Mouse (Mus musculus) thymus, adult 2 months (tissue): ENCODE data around the gene Ndufb10. TPM values are rescaled to one million over a fixed set of nuclear protein-coding genes. Genes with fewer than 3 reads are reported as not detected.

Source experiments
- DNase-seq: peaks from one replicate; pipeline ENCODE4 v3.0.0; 2021
- H3K27ac ChIP-seq: fragments of 200-500 bp; 2 replicates; pipeline ENCODE4 v1.5.1; 2012; ENCODE audit warnings: low read length, control low read depth; ENCODE audit not compliant: control insufficient read depth, insufficient read depth
- H3K27me3 ChIP-seq: fragments of 200-500 bp; 2 replicates; pipeline ENCODE4 v1.6.1; 2012; ENCODE audit warnings: mild to moderate bottlenecking, low read length, moderate library complexity, mixed read lengths; ENCODE audit not compliant: control insufficient read depth, insufficient read depth
- H3K36me3 ChIP-seq: fragments of 200-500 bp; 2 replicates; pipeline ENCODE4 v1.6.1; 2012; ENCODE audit warnings: mild to moderate bottlenecking, low read length, moderate library complexity; ENCODE audit not compliant: control insufficient read depth, insufficient read depth
- H3K4me1 ChIP-seq: fragments of 200-500 bp; replicated peaks from 2 replicates; pipeline ENCODE4 v1.6.1; 2012; ENCODE audit warnings: low read length; ENCODE audit not compliant: control insufficient read depth, insufficient read depth
- H3K4me3 ChIP-seq: fragments of 200-500 bp; 2 replicates; pipeline ENCODE4 v1.5.1; 2012; ENCODE audit warnings: mild to moderate bottlenecking, low read length, control low read depth, moderate library complexity; ENCODE audit not compliant: control insufficient read depth, insufficient read depth
- CTCF ChIP-seq: fragments of 200-500 bp; IDR thresholded peaks from 2 replicates; pipeline ENCODE4 v1.5.1; 2012; ENCODE audit warnings: mild to moderate bottlenecking, control low read depth, low read length, moderate library complexity, borderline replicate concordance; ENCODE audit not compliant: control insufficient read depth, poor library complexity, insufficient read depth; ENCODE audit errors: extremely low read depth
- POLR2A ChIP-seq: fragments of 200-500 bp; IDR thresholded peaks from 2 replicates; pipeline ENCODE4 v1.6.1; 2012; ENCODE audit warnings: mild to moderate bottlenecking, low read length, control low read depth, moderate library complexity; ENCODE audit not compliant: control insufficient read depth, poor library complexity, insufficient read depth; ENCODE audit errors: extremely low read depth
- WGBS: fragments of 180-500 bp; shearing (Covaris S2); methylation state at CpG from one replicate; pipeline ENCODE4 v1.1.7; 2018; 5-methylcytosine and 5-hydroxymethylcytosine counted together
- polyA plus RNA-seq: library from polyadenylated mRNA; depleted of rRNA; stranded (reverse); fragments of >200 nt; gene quantifications from 2 replicates; pipeline ENCODE4 v1.2.3, GENCODE M21; 2012

The Ndufb10 gene
- polyA plus RNA-seq, 1 experiment = 291 TPM

- WGBS = 95% methylated on average over 21 of the region's 21 CpGs
- DNase-seq = no peak
- Histone ChIP-seq H3K4me1 (peaks cover 12% of the 10 kb centered on the region), H3K4me3 (no peak overlapping the region), H3K36me3 (no peaks in the 10 kb centered on the region), H3K27ac (no peak overlapping the region), H3K27me3 (no peaks in the 10 kb centered on the region)
- TF ChIP-seq CTCF (no peak), POLR2A (no peak)
These were observed 9.3 kb upstream of the Ndufb10 start for GRCm38 (mm10) chr17:24733434-24734050.

- 91% methylated on average over 12 of the region's 12 CpGs for WGBS
- Histone ChIP-seq H3K27ac (no peak overlapping the region), H3K4me3 (no peak overlapping the region), H3K27me3 (no peaks in the 10 kb centered on the region), H3K4me1 (peaks cover 11% of the 10 kb centered on the region), H3K36me3 (no peaks in the 10 kb centered on the region)
- no peak for TF ChIP-seq POLR2A
- no peak for DNase-seq
These were observed 8.1 kb upstream of the Ndufb10 start for GRCm38 (mm10) chr17:24732233-24732935.

DNA sequence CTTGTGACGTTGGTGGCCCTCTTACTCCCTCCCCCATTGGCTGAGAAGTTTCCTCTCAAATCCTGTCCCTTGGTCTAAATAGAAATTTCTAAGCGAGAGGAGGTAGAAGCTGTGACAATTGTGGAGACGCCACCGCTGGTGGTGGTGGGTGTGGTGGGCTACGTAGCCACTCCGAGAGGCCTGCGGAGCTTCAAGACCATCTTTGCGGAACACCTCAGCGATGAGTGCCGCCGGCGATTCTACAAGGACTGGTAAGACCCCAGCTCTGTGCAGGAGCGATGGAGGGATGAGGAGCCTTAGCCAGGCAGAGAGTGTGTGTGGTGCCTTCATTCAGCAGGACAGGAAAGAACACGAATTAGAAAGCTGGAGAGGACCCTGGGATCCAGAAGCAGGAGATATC lies 6.5 kb upstream of the Ndufb10 start:
- WGBS = 83% methylated on average over 14 of the region's 14 CpGs
- DNase-seq = no peak
- TF ChIP-seq POLR2A (no peak), CTCF (no peak)
- no peak overlapping the region for H3K4me3 ChIP-seq
- no peaks in the 10 kb centered on the region for H3K36me3 ChIP-seq
- H3K27ac ChIP-seq = no peak overlapping the region
- no peaks in the 10 kb centered on the region for H3K4me1 ChIP-seq
- H3K27me3 ChIP-seq = no peaks in the 10 kb centered on the region

DNA sequence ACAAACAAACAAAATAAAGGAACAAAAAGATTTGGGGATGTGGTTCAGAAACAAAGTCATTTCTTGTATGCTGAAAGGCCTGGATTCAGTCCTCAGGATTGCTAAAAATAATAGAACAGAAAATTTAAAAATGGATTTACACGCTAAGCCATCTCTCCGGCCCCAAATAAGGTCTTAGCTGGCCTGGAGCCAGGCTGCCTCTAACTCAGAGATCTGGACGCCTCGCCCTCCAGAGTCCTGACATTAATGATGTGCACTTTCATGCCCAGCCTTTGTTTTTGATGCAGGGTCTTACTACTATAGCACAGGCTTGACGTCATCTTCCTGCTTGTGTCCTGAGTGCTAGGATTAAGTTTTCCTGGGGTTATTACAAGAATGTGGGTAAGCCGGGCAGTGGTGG lies 4.8 kb upstream of the Ndufb10 start:
- DNase-seq = no peak
- H3K36me3 ChIP-seq = no peaks in the 10 kb centered on the region
- no peaks in the 10 kb centered on the region for H3K27me3 ChIP-seq
- no peaks in the 10 kb centered on the region for H3K4me1 ChIP-seq
- TF ChIP-seq POLR2A (no peak), CTCF (no peak)
- no peak overlapping the region for H3K27ac ChIP-seq
- no peak overlapping the region for H3K4me3 ChIP-seq
- WGBS = 93% methylated on average over 6 of the region's 6 CpGs

- no peaks in the 10 kb centered on the region for H3K36me3 ChIP-seq
- no peaks in the 10 kb centered on the region for H3K27me3 ChIP-seq
- peaks cover 6% of the 10 kb centered on the region for H3K4me1 ChIP-seq
- TF ChIP-seq CTCF = no peak
- TF ChIP-seq POLR2A = no peak
- H3K27ac ChIP-seq = no peak overlapping the region
- no peak for DNase-seq
- WGBS = 84% methylated on average over 17 of the region's 17 CpGs
- H3K4me3 ChIP-seq = no peak overlapping the region
These were observed 3.9 kb upstream of the Ndufb10 start for GRCm38 (mm10) chr17:24728184-24728583.

GRCm38 (mm10) chr17:24727618-24728017 lies 3.3 kb upstream of the Ndufb10 start, which contains the start of gene Rpl3l:
TSS of gene Rpl3l (plus strand) at chr17:24727820.
- no peak within 1 kb of the TSS for H3K4me3 ChIP-seq
- TF ChIP-seq CTCF (no peak), POLR2A (no peak)
- WGBS = 93% methylated on average over 2 of the region's 2 CpGs
- no peaks in the 10 kb centered on the region for H3K27me3 ChIP-seq
- peaks cover 6% of the 10 kb centered on the region for H3K4me1 ChIP-seq
- no peaks in the 10 kb centered on the region; the same call in 1 of the 2 replicates for H3K36me3 ChIP-seq
- no peak for DNase-seq
- H3K27ac ChIP-seq = no peak within 1 kb of the TSS
